Mouse (Mus musculus): Measurements from ENCODE around the gene Fam228b. TPM values are rescaled to one million over a fixed set of nuclear protein-coding genes. Genes with fewer than 3 reads are reported as not detected.
A peak's percentile ranks its signal among the peaks of the same experiment; 100 is the strongest.

Fam228b gene
- polyA plus RNA-seq, 1 experiment from 2014 or later: 4.9 TPM

DNA sequence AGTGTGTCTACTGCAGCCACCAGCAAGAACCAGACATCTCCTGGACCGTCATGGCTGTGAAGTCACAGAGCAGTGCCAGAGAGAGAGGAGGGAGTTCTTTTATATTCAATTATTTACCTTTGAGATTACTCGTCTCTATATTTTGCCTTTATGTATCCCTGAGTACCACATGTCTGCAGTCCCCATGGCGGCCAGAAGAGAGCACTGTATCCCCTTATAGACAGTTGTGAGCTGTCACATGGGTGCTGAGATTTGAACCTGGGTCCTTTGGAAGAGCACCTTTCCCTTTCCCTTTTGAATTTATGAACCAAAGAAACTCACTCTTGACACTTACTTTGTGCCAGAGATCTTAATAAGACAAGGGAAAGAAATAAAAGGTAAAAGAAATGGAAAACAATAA, 39.9 kb downstream of the Fam228b start:
- Histone ChIP-seq H3K4me3 (ENCODE audit: low read depth, low read length) (no peak overlapping the region), H3K4me1 (ENCODE audit: control insufficient read depth, insufficient read depth, low read length) (no peaks in the 10 kb centered on the region), H3K9ac (ENCODE audit: low read depth, low read length) (no peak overlapping the region), H3K27me3 (replicated peaks; ENCODE audit: control insufficient read depth, insufficient read depth, low read length) (no peaks in the 10 kb centered on the region), H3K4me2 (ENCODE audit: low read depth, low read length) (no peak overlapping the region), H3K27ac (replicated peaks; ENCODE audit: low read depth, low read length) (no peak overlapping the region), H3K9me3 (ENCODE audit: control insufficient read depth, low read length) (no peaks in the 10 kb centered on the region), H3K36me3 (ENCODE audit: control insufficient read depth, insufficient read depth, low read length) (no peaks in the 10 kb centered on the region; the same call in 1 of the 2 replicates)
- ATAC-seq (ENCODE audit: low read depth) (no peak), DNase-seq (ENCODE audit: low spot score) (no peak)
- 86% methylated on average over 3 of the region's 3 CpGs for WGBS

DNA sequence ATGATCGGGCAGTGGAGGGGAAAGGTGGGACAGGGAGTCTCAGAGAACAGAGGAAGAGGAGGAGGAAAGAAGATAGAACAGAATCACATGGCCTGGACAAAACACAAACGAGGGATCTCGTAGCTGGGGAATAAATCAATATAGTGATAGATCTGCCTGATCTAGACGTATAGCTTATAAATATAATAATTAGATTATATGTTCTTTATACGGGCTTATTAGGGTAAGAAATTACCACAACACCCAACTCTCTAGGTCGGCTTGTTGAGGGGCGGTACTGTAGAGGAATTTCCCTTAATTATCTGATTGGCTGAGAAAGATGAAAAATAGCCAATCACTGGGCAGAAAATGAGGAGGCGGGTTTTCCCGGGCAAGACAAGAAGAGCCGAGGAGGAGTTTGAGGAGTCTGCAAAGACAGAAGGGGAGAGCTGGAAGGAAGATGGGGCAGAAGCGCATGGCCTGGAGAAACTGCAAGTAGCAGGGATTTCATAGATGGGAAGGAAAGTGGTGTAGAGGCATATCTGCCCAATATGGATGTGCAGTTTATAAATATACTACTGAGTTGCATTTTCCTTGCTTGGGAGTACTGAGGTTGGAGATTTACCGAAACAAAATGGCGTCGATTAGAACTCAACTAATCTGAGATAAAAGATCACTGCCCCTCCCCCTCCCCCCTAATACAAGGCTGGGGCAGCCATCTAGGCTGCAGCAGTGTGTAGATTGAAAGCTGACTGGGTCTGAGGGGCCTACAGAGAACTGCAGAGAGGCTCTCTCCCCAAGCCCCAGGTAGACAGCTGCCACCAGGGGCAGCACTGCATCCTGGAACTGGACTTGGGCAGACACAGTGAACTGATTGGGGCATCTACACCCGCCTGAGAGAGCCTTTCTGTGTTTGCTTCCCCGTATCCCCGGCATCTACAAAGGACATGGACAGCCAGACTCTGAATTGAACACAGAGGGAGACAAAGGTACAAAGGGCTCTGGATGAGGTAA, 49.0 kb downstream of the Fam228b start:
- no peak overlapping the region for H3K4me2 ChIP-seq (ENCODE audit: low read depth, low read length)
- H3K9me3 ChIP-seq (ENCODE audit: control insufficient read depth, low read length): no peaks in the 10 kb centered on the region
- WGBS: 79% methylated on average over 17 of the region's 17 CpGs
- no peaks in the 10 kb centered on the region for H3K36me3 ChIP-seq (ENCODE audit: control insufficient read depth, insufficient read depth, low read length)
- no peaks in the 10 kb centered on the region for H3K27me3 ChIP-seq (replicated peaks; ENCODE audit: control insufficient read depth, insufficient read depth, low read length)
- DNase-seq (ENCODE audit: low spot score) (no peak), ATAC-seq (ENCODE audit: low read depth) (no peak)
- no peaks in the 10 kb centered on the region; the same call in 1 of the 2 replicates for H3K4me1 ChIP-seq (ENCODE audit: control insufficient read depth, insufficient read depth, low read length)
- no peak overlapping the region for H3K27ac ChIP-seq (replicated peaks; ENCODE audit: low read depth, low read length)
- H3K9ac ChIP-seq (ENCODE audit: low read depth, low read length): no peak overlapping the region
- no peak overlapping the region for H3K4me3 ChIP-seq (ENCODE audit: low read depth, low read length)

DNA sequence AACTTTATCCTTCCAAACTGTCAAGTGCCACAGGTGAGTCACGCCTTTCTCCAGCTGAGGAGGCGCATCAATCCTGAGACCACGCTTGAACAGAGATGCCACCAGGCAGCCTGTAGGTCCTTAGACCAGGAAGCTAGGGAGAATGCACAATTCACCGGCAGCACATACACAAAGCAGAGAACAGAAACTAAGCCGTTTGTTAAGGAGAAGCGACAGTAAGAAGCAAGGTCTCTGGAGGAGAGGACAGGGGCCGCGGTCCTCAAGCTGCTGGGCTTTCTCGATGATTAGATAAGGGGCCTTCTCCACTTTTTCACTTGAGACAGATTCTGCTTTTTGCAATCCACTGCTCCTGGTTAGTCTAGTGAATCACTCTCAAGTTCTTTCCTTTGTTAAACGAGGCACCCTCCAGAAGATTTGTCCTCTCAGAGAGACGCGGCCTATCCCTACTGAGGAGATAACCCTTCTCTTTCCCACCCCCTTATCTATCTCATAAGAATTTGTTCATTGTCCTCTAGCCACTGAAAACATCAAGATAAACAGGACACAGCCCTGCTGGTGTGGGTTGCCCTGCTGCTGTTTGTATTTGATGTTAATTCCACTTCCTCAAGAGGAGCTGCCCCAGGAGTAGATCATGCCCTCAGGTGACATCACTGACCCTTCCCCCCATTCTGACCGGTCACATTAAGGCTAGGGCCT, 49.9 kb downstream of the Fam228b start:
- Histone ChIP-seq H3K4me3 (ENCODE audit: low read depth, low read length) (no peak overlapping the region), H3K27ac (replicated peaks; ENCODE audit: low read depth, low read length) (no peak overlapping the region), H3K4me1 (ENCODE audit: control insufficient read depth, insufficient read depth, low read length) (no peaks in the 10 kb centered on the region; the same call in 1 of the 2 replicates), H3K36me3 (ENCODE audit: control insufficient read depth, insufficient read depth, low read length) (no peaks in the 10 kb centered on the region), H3K9me3 (ENCODE audit: control insufficient read depth, low read length) (no peaks in the 10 kb centered on the region), H3K9ac (ENCODE audit: low read depth, low read length) (no peak overlapping the region), H3K4me2 (ENCODE audit: low read depth, low read length) (no peak overlapping the region), H3K27me3 (replicated peaks; ENCODE audit: control insufficient read depth, insufficient read depth, low read length) (no peaks in the 10 kb centered on the region)
- no peak for DNase-seq (ENCODE audit: low spot score)
- WGBS: 77% methylated on average over 13 of the region's 13 CpGs
- ATAC-seq (ENCODE audit: low read depth): no peak

DNA sequence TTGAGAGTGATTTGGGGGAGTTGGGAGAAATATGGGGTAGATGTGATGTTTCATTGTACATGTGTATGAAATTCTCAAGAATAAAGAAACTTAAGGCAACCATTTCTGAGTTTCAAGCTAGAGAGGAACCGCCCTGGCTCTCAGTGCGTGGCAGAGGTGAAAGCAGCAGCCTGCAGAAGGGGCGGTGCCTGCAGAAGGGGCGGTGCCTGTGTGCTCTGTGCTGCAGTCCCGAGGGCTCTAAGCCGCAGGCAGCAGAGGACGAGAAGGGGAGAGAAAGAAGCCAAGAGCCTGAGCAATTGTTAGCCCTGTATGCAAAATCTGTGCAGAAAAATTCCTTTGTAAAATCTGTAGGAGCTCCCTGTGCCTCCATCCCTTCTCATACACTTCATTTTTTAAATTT, 51.6 kb downstream of the Fam228b start:
- 8% methylated on average over 7 of the region's 7 CpGs for WGBS
- DNase-seq (ENCODE audit: low spot score) (peak; percentile 66), ATAC-seq (ENCODE audit: low read depth) (peak; percentile 92)
- Histone ChIP-seq H3K27me3 (replicated peaks; ENCODE audit: control insufficient read depth, insufficient read depth, low read length) (no peaks in the 10 kb centered on the region), H3K36me3 (ENCODE audit: control insufficient read depth, insufficient read depth, low read length) (peaks cover 9% of the 10 kb centered on the region), H3K4me1 (ENCODE audit: control insufficient read depth, insufficient read depth, low read length) (no peaks in the 10 kb centered on the region; the same call in 1 of the 2 replicates), H3K27ac (replicated peaks; ENCODE audit: low read depth, low read length) (no peak overlapping the region), H3K4me3 (ENCODE audit: low read depth, low read length) (no peak overlapping the region), H3K4me2 (ENCODE audit: low read depth, low read length) (peak overlapping the region; percentile 29), H3K9ac (ENCODE audit: low read depth, low read length) (no peak overlapping the region), H3K9me3 (ENCODE audit: control insufficient read depth, low read length) (no peaks in the 10 kb centered on the region)

DNA sequence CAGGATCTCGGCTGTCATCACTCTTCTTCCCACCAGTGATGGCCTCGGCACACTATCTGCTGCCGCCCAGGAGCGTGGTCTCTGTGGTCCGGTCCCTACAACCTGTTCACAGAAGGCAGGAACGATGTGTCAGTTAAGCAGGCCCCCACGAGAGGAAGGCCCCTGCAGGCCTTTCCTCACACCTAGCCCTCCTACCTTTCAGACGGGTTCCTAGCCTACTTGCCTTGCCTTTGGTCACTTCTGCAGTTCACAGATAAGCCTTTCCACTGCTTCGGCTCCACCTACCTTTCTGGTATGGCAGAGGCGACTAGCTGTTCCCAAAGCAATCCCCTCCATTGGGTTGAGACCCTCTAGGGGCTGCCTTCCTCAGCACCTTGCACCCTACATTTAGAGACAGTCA, 53.5 kb downstream of the Fam228b start:
- H3K4me1 ChIP-seq (ENCODE audit: control insufficient read depth, insufficient read depth, low read length): no peaks in the 10 kb centered on the region; the same call in 1 of the 2 replicates
- no peak for DNase-seq (ENCODE audit: low spot score)
- peaks cover 20% of the 10 kb centered on the region for H3K36me3 ChIP-seq (ENCODE audit: control insufficient read depth, insufficient read depth, low read length)
- ATAC-seq (ENCODE audit: low read depth): no peak
- H3K27ac ChIP-seq (replicated peaks; ENCODE audit: low read depth, low read length): no peak overlapping the region
- H3K9me3 ChIP-seq (ENCODE audit: control insufficient read depth, low read length): no peaks in the 10 kb centered on the region
- no peak overlapping the region for H3K9ac ChIP-seq (ENCODE audit: low read depth, low read length)
- H3K4me3 ChIP-seq (ENCODE audit: low read depth, low read length): no peak overlapping the region
- 79% methylated on average over 10 of the region's 10 CpGs for WGBS
- no peak overlapping the region for H3K4me2 ChIP-seq (ENCODE audit: low read depth, low read length)
- H3K27me3 ChIP-seq (replicated peaks; ENCODE audit: control insufficient read depth, insufficient read depth, low read length): no peaks in the 10 kb centered on the region

DNA sequence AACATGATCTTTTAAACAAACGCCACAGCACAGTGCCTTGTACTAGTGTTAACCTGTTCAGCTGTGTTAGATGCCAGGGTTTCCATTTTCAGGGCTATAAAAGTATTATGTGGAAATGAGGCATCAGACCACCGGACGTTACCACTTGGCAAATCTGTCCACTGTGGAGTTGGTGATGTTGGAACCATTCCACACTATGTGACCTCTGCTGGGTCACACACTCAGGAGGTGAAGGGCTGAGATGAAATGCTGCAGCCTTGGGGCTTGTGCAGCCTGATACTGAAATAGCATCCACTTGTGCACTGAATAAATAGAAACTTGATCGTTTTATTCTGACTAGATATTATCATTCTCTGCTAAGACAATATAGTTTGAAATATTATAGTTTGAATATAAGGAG, 55.7 kb downstream of the Fam228b start:
- ATAC-seq (ENCODE audit: low read depth) (no peak), DNase-seq (ENCODE audit: low spot score) (no peak)
- H3K9me3 ChIP-seq (ENCODE audit: control insufficient read depth, low read length): no peaks in the 10 kb centered on the region
- no peak overlapping the region for H3K27ac ChIP-seq (replicated peaks; ENCODE audit: low read depth, low read length)
- H3K27me3 ChIP-seq (replicated peaks; ENCODE audit: control insufficient read depth, insufficient read depth, low read length): no peaks in the 10 kb centered on the region
- WGBS: 72% methylated on average over 4 of the region's 4 CpGs
- H3K4me2 ChIP-seq (ENCODE audit: low read depth, low read length): no peak overlapping the region
- H3K9ac ChIP-seq (ENCODE audit: low read depth, low read length): no peak overlapping the region
- no peaks in the 10 kb centered on the region; the same call in 1 of the 2 replicates for H3K4me1 ChIP-seq (ENCODE audit: control insufficient read depth, insufficient read depth, low read length)
- H3K36me3 ChIP-seq (ENCODE audit: control insufficient read depth, insufficient read depth, low read length): peaks cover 42% of the 10 kb centered on the region
- H3K4me3 ChIP-seq (ENCODE audit: low read depth, low read length): no peak overlapping the region

DNA sequence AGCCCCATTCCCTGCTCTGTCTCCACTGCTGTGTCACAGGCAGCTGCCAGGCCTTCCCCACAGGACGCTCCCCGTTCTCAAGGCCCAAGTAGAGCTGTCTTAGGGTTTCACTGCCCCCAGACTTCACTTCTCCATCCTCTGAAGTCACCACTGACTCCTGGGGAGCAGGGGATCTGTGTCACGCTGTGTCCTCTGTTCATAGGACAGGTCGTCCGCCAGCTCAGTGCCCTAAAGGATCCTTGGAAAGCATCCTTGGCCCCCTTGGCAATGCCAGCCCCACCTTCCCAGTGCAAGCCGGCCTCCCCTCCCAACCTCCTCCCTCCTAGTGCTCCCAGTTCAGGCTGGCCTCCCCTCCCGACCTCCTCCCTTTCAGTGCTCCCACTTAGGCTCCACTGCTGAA, 59.1 kb downstream of the Fam228b start:
- H3K36me3 ChIP-seq (ENCODE audit: control insufficient read depth, insufficient read depth, low read length): peaks cover 59% of the 10 kb centered on the region
- WGBS: 92% methylated on average over 7 of the region's 7 CpGs
- DNase-seq (ENCODE audit: low spot score): no peak

DNA sequence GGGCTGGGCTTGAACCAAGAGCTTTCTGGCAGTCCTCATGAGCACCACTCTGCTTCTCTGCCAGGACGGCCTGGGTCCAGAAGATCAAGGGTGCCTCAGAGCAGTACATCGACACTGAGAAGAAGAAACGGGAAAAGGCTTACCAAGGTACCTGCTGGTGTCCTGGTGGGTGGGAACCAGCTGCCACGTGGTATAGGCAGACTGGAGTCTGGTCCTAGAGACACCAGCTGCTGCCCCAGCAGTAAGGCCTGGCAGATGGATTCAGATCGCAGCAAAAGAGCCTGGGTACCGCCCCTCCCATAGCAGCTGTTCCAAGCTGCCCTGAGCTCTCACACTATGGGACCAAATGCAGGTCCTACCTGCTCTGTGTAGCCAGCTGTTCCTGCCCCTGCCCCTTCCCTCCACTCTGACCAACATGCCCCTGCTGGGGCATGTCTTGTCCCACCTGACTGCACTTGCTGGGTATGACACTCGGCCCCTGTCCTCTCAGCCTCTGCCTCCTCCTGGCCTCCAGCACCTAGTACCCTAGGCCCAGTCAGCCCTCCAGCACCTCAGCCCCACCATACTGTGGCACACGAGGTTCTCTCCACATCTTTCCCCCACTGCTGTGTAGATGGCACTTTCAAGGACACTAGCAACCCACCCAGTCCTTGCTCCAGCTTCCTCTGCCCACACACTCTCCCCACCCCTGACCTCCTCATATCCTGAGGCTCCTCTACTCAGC, 60.0 kb downstream of the Fam228b start:
- Histone ChIP-seq H3K4me2 (ENCODE audit: low read depth, low read length) (no peak overlapping the region), H3K9me3 (ENCODE audit: control insufficient read depth, low read length) (no peaks in the 10 kb centered on the region), H3K4me1 (ENCODE audit: control insufficient read depth, insufficient read depth, low read length) (no peaks in the 10 kb centered on the region), H3K36me3 (ENCODE audit: control insufficient read depth, insufficient read depth, low read length) (peaks cover 59% of the 10 kb centered on the region), H3K4me3 (ENCODE audit: low read depth, low read length) (no peak overlapping the region), H3K27me3 (replicated peaks; ENCODE audit: control insufficient read depth, insufficient read depth, low read length) (no peaks in the 10 kb centered on the region), H3K9ac (ENCODE audit: low read depth, low read length) (no peak overlapping the region), H3K27ac (replicated peaks; ENCODE audit: low read depth, low read length) (no peak overlapping the region)
- peak; percentile 62 for DNase-seq (ENCODE audit: low spot score)
- ATAC-seq (ENCODE audit: low read depth): peak; percentile 90
- WGBS: 84% methylated on average over 8 of the region's 8 CpGs

More for the DNA sequence above, 59.1 kb downstream of the Fam228b start:
- no peak for ATAC-seq (ENCODE audit: low read depth)
- H3K4me3 ChIP-seq (ENCODE audit: low read depth, low read length): no peak overlapping the region
- no peaks in the 10 kb centered on the region for H3K9me3 ChIP-seq (ENCODE audit: control insufficient read depth, low read length)
- no peak overlapping the region for H3K27ac ChIP-seq (replicated peaks; ENCODE audit: low read depth, low read length)
- H3K4me2 ChIP-seq (ENCODE audit: low read depth, low read length): no peak overlapping the region
- no peaks in the 10 kb centered on the region for H3K4me1 ChIP-seq (ENCODE audit: control insufficient read depth, insufficient read depth, low read length)
- no peaks in the 10 kb centered on the region for H3K27me3 ChIP-seq (replicated peaks; ENCODE audit: control insufficient read depth, insufficient read depth, low read length)
- H3K9ac ChIP-seq (ENCODE audit: low read depth, low read length): no peak overlapping the region

Measured in embryonic facial prominence, embryonic 14.5 days (tissue).